Mouse (Mus musculus) megakaryocyte, adult 5-6 weeks (primary cell): ENCODE measurements around the gene Gstp3. TPM values are rescaled to one million over a fixed set of nuclear protein-coding genes. Genes with fewer than 3 reads are reported as not detected.
"Not testable (repeated sequence)": the region's sequence is repeated elsewhere in the genome, so short reads cannot be mapped to it uniquely, and the experiment has no call there.

Experiments used
- ATAC-seq: 2 replicates; pipeline ENCODE4 v1.8.0; 2016; ENCODE audit warnings: mild to moderate bottlenecking, inconsistent platforms; ENCODE audit not compliant: poor library complexity, severe bottlenecking
- total RNA-seq, 2 experiments: library from RNA; stranded (forward) in 1 of 2; stranded (reverse) in 1 of 2; fragments of 153-499, 151-499 nt in 1 of 2; fragments of 221-1000, 200-1000 nt in 1 of 2; gene quantifications; 2 replicates each; pipeline versions ENCODE4 v1.2.3 to v1.2.4; 2015 to 2017

Gstp3 gene
- total RNA-seq, 2 experiments from 2014 or later, result 3.0 to 4.0 TPM

DNA sequence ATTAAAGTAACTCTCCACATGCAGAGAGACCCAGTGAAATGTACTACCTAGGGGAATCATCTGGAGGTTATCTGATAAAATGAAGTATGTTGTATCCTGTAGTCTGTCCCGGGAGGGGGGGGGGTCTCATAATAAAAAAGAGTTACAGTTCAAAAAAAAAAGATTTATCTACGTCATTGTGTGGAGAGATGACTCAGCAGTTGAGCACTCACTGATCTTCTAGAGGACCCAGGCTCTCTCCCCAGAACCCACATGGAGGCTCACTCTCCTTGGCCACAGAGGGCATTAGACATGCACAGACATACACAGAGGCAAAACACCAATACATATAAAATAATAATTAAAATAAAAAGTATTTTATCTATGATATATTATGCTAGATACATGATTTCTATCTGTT lies 32.0 kb upstream of the Gstp3 start:
- no peak for ATAC-seq

DNA sequence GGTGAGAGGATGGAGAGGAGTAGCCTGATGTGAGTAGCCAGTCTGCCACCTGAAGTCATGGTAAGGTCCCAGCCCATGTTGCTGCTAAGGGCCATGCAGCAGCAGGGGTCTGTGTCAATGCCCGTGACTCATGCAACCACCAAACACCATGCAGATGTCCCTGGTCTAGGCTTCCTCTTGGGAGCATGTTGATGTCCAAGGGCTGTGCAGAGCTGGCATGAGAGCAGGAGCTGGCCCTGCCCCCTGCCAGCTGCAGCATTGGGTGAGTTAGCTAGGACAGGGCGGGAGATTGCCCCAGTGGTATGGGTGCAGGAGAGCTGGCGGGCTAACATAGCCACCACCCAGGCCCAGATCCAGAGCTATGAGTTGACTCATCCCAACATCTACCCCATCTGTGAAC lies 31.1 kb upstream of the Gstp3 start:
- ATAC-seq, result no peak

DNA sequence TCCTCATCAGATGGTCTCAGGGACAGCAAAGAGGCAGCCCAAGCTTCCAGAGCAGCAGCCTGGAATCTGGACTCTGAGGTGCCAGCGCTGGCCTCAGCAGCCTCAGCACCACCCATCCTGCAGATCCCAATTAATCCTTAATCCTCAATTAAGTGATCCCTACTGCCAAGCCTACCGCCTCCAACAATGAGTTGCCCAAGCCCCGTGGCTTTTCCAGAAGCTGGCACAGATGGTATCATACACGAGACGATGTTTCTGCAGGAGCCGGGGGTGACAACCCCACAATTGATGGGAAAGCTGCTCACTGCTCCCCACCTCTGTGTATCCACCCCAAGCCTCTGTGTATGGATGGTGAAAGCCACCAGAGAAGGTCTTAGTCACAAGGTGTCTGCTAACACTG lies 29.8 kb upstream of the Gstp3 start:
- ATAC-seq, result no peak

DNA sequence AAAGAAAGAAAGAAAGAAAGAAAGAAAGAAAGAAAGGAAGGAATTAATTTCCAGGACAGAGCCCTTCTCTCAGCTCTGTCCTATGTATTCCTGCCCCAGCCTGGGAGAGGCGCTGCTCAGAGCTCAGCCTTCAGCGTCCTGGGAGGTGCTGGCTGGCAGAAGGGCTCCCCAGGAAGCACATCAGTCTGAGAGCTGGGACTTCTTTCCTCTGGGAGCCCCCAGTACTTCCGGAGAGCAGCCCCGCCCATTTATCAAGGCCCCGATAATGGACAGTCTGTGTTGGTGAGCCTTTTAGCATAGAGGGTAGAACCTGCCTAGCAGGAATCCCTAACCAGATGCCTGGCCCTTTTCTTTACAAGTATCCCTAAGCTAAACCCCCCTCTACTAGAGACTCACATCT lies 28.8 kb upstream of the Gstp3 start:
- ATAC-seq, result no peak

DNA sequence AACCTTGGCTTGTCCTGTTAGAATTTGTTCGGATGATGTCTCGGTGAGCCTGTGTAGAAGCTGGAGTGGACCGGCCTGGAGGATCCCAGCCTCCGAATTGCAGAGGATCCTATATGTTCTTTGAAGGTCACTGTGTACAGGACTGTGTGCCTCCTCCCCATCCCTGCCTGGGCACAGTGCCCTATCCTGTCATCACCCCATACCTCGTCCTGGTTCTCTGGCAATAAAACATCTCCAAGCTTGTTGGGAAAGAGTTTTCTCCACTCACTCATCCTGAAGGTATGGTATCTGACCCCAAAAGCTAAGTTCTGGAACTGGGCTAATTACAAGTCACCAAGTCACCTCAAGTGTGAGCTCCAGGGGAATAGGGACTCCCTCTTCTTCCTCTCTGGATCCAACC lies 27.7 kb upstream of the Gstp3 start:
- ATAC-seq, result no peak

DNA sequence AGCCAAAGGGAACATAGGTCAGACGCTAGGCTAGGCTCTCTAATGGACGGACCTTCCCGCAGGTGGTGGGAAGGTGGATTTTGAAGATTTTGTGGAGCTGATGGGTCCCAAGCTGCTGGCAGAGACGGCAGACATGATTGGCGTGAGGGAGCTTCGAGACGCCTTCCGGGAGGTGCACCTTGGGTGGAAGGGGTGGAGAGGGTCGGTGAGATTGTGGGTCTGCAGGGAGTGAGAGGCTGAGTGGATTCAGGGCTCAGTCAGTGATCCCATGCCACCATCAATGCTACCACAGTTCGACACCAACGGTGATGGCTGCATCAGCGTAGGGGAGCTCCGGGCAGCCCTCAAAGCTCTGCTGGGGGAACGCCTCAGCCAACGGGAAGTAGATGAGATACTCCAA lies 26.8 kb upstream of the Gstp3 start:
- ATAC-seq, result no peak

DNA sequence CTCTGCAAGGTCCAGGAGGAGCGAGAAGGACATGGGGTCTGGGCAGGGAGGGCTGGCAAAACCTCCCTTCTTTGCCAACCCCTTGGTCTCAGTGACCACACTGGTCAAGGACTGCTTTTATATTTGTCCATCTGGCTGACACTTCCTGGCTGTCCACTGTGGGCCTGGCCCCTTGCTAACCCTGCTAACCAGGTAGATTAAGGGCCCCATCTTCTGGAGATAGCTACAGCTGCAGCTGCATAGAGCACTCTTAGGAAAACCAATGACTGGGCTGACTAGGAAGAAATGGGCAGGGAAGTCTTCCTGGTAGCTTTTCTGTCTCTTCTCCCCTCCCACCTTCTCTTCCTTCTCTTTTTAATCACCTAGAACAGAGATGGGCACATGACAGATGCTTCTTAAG lies 25.6 kb upstream of the Gstp3 start:
- no peak for ATAC-seq

DNA sequence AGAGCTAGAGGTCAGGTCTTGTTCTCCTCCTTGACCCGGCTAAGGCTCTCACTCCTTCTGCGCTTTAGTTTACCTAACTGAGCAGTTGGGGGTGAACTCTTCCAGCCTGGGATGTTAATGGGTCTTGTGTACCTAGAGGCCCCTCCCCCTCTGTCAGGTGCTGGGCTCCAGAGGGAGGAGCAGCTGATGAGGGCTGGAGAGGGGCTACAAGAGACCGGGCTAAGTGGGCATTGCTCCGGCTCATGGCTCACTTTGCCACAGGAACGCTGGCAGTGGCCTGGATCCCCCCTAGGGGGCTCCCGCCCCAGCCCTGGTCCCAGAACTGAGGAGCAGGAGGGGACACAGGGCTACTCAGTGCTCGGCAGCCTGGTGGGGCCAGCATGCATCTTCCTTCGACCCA lies 24.5 kb upstream of the Gstp3 start:
- no peak for ATAC-seq

DNA sequence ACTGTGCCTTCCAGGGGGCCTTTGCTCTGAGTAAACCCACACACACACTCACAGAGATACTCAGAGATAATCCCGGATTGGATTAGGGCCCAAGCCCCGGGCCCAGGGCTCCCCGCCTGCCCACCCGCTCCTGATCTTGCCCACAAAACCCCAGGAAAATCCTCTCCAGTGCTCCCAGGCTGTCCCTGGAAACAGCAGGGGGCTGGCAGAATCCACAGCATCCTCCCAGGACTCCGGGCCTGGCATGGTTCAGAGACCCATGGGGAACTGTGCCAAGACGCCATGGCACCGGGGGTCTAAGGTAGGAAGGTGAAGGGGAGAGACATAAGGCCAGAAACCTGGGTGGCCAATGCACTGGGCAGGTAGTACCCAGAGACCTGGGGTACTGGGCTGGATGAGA lies 23.9 kb upstream of the Gstp3 start:
- ATAC-seq, result no peak

DNA sequence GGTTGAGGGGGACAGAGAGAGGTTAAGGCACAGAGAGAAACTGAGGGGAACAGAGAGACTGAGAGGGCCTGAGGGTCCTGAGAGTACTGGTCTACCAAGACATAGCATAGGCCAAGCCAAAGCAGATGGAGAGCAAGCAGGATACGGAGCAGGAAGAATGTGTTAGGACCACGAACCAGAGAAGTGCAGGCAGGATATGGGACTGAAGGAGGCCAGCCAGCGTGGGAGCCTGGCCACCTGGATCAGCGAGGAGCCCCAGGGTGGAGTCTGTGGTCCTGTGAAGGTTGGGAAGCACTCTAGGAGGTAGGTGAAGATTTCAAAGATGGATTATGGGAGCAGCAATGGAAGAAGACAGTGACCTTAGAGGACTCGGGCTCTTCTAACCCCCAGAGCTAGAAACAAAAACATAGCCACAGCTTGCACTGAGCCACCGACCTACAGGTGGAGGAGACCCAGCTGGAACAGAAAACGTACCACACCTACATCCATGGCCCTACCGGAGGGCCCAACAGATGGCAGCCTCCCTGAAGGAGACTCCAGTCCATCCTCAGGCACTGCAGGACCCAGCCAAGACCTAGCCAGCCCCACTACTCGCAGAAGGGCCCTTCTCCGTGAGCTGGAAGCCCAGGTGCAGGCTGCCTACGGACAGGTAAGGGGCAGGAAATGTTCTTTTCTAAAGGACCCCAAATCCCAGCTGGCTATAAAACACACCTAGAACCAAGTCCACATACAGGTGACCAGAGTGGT lies 23.0 kb upstream of the Gstp3 start:
- ATAC-seq, result no peak

DNA sequence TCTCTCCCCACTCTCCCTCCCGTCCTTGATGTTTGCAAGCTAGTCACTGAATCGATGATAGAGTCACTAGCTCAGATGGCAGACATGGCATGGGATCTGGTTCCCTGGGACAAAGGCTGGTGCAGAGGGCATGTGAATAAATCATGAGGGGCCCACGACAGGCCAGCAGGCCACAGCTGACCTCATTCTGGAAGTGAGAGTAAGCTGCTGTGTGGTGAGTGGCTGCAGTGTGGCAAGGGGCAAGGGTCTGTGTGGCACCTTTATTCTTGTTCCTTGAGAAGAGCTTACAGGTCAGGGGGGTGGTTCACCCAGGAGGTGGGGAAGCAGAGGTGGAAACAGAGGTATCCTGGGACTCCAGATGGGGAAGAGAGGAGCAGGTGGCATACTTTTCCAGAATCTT lies 22.0 kb upstream of the Gstp3 start, which contains the start of gene Cabp2:
Cabp2 (plus strand) TSS at position 185 of the 400 bp plus-strand sequence.
- no peak for ATAC-seq

DNA sequence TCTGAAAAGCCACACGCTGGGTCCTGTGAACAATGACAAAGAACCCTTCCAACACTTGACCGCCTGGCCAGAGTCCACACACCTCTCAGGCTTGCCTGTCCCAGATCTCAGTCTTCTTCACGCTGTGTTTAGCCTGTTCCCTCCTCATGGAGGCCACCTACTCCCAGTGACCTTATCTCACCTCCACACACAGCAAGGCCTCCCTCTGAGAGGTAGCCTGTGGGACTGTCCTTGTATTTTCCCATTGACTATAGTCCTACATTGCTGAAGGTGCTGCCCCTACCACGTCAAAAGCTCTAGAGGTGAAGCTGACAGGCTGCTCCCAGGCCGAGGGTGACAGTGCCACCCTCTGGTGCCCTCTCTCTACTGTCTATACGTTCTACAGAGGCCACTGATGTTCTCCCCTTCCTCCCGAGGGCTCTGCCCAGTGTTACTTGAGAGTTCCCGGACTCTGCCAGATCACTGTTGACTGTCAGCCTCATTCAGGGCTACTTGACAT lies 21.2 kb upstream of the Gstp3 start:
- ATAC-seq, result no peak

DNA sequence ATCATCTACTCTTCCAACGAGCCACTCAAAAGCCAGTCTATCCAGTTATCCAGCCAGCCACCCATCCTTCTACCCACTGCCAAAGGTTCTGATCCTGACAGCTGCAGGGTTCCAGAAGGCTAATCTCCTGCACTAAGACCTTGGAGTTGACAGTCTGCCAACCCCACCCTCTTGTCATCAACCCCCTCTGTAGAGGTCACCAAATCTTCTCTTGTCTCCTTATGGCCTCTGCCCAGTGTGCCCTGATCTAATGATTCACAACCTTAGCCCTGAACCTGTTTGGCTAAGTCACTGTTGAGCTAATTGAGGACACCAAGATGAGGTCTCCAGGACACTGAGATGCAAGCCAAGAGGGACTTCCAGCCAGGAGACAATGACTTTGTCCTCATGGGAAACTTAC lies 20.2 kb upstream of the Gstp3 start:
- ATAC-seq, result no peak

DNA sequence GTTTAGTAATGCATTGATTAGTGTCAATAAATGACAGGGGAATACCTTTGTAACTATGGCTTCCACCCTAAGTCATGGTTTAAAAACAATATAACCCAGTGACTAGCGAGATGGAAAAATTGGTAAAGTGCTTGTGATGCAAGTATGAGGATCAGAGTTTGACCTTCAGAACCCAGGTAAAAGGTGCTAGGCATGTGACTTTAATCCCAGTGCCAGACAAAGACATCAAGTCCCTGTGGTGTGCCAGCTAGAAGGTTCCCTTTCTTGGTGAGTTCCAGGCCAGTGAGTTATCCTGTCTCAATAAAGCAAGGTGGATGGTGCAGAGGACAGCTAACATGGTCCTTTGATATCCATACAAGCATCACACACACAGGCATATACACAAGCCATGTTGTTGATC lies 16.2 kb upstream of the Gstp3 start:
- ATAC-seq, result no peak

DNA sequence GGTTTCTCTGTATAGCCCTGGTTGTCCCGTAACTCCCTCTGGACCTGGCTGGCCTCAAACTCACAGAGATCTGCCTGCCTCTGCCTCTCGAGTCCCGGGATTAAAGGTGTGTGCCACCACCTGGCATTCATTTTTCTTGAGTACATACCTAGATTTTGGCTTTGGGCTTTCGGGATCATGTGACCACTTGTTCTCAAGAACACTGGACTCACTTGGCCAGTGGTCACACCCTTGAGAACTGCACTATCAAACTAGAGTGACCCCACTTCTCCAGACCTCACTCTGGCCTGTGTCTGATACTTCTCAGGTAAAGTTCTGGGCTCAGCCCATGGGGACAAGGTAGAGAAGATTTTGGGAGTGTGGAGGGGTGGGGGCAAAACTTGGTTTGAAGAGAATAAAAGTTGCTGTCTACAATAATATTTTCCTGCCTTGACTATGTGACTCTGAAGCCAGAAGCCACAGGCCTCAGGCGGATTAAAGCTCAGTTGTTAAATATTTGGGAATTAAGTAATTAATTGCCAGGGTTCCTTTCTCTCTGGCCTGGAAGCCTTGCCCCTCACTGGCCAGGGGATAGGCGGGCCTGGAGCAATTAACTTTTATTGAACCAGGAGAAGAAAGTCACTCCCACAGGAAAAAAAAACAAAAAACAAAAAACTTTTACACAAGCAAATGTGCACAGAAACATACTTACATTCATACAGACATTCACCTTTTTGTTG lies 13.5 kb upstream of the Gstp3 start:
- ATAC-seq, result no peak

DNA sequence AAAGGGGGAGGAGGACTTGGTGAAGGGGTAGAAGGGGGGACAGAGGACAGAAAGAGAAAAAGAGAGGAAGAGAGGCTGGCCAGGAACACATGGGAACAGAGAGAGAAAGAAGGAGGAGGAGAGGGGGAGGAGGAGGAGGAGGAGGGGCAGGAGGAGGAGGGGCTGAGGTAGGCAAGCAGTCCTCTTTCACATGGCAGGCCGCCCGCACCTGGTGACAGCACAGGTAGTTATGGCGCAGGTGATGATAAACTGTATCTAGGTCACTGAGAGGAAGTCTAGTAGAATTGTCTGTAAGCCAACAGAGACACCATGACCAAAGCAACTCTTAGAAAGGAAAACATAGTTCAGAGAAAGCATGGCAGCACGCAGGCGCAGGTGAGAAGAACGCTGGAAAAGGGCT lies 12.0 kb upstream of the Gstp3 start:
- ATAC-seq, result no peak

DNA sequence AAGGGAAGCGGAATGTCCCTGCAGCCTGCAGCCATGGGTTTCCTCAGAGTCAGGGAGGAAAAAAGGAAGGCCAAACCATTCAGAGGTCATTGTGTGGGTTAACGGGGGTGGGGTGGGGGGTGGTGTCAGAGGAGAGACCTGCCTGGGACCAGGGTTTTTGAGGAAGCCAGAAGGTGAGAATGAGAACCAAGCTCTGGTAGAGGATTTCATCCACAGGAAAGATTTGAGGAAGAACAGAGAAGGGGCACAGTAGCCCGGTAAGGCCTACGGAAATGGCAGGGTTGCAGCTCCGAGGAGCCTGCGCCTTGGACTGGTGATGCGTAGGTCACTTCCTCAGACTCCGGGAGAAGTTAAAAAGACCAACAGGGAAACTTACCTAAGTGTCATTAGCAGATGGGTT lies 11.4 kb upstream of the Gstp3 start:
- ATAC-seq, result peak; percentile 92

DNA sequence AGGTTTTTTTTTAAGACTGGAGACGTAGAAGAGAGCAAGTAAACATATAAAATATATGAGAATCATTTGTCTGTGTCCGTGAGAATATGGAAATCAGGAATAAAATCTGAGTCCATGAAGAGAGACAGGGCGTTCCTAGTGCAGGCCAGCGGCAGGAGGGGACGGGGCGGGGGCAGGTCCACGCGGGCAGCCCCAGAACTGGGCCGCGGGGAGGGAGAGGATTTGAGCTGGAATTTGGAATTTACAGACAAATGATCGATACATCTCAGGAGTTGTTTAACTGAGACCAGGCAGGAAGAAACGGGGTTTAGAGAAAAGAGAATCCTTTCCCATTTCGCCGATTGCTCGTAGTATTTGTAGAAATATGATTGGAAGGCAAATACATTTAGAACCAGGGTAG lies 10.9 kb upstream of the Gstp3 start:
- no peak for ATAC-seq

DNA sequence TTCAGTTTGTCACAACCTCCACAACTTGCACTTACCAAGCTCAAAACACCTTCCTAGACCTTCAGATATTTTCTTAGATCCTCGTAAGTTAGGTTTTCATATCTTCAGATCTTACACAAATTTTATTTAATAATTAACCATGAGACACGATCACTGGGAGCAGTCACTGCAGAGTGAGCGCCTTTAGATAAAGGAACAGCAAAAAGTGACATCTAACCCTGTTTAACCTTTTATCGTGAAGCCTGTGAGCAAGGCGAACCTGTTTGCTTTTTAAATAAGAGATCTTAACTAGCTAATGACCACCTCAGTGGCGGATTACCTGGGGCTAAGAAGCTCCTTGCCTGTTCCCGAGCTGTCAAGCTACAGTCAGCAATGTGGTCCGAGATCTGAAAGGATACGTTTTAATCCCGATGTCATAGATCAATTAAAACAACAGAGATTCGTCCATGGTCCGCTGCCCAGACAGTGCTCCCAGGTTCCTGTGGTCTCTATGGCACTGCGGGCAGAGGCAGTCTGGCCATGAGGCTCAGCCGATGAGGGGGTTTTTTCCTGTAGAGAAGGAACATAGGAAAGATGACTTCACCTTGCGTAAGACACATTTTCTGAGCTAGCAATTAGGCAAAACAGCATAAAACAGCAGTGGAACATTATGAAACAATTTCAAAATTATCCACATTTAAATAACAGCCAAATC lies 9.5 kb upstream of the Gstp3 start:
- no peak for ATAC-seq

DNA sequence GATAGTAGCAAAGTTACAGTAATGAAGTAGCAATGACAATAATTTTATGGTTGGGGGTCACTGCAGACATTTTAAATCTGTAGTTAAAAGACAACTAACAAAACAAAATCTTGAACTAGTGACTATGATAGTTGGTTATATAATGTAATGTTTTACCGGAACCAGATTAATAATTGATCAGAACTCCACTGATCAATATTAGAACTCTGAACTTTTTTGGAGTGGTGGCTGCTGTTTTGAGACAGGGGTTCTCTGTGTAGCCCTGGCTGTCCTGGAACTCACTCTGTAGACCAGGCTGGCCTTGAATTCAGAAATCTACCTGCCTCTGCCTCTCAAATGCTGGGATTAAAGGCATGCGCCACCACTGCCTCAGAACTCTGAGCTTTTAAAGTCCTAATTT lies 8.9 kb upstream of the Gstp3 start:
- not testable (repeated sequence) for ATAC-seq

DNA sequence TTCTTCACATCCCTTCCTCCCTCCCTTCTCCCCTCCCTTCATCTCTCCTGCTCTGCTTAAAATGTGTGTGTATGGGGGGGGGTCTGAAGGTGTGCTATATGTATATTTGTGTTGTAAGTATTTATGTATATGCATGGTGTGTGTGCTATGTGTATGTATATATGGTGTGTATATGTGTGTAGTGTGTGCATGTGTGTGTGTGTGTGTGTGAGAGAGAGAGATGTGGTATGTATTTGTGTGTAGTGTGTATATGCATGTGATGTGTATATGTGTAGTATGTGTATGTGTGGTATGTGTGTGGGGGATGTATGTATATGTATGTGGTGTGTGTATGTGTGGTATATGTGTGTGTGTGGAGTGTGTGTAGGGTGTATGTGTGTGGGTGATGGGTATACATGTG lies 7.5 kb upstream of the Gstp3 start:
- ATAC-seq, result no peak

DNA sequence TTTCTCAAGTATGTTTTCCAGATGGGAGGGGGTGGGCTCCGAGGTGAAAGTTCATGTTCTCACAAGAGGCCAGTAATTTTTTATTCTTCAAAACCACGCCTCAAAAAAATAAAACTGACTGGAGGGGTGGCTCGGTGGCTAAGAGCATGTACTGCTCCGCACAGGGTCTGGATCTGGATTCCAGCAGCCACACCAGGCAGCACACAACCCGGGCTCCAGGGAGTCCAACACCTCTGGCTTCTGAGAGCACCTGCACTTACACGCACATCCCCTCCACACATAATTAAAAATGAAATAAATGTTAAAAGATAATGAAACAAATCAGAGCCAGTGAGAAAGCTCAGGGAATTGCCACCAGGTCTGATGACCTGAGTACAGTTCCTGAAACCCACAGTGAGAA lies 6.9 kb upstream of the Gstp3 start:
- no peak for ATAC-seq
